Mouse (Mus musculus) heart, adult 11 months (tissue): Measurements from ENCODE around the gene Sh2d6.

Experiments used
- DNase-seq: peaks from one replicate; pipeline ENCODE4 v3.0.0; 2022

The Sh2d6 gene

DNA sequence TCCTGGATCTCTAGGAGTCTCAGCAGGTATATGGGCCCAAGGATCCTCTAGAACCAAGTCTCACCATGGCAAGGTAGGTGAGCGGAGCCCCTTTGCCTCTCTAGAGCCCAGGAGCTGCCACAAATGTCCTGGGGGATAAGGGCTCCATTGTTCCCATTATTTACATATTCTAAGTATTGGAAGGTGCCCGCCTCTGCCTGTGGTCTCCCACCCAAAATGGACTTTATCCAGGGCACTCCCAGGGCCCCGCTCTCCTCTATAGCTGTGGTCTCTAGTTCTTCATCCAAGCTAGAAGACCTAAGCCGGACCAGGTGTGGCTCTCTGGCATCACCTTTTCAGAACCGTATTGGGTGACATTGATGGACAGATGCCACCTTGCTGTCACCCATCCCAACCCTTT, at the start of gene Sh2d6:
Gene Sh2d6 (minus strand): TSS at position 101 of the 400 bp plus-strand sequence.
- no peak for DNase-seq

DNA sequence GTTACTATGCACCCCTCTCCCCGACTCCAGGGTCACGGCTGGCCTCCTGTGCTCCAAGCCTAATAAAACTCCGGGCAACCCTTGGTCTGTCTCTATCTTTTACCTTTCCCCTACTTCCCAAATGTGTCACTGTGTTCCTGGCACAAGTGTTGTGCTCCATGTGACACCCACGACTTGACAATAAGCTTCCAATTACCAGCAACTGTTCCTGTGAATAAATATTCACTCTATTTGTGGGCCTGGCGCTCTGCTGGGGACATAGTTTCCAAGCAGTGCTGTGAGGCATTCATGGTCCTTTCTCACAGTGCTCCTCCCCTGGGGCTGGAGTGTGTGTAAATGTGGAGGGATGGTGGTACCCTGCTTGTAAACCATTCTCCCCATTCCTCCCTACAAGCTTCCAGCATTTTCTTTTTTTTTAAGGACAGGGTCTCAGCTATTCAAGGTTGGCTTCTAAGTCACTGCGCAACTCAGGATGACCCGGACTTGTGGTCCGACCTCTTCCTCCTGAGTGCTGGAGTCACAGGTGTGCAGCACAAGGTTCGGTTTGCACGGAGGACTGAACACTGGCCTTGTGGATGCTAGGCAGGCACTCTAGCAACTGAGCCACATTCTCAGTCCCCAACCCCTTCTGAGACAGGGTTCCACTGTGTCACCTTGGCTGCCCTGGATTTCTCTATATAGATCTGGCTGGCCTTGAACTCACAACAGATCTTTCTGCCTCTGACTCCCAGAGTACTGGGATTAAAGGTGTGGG, 49.3 kb upstream of the Sh2d6 start:
- DNase-seq = peak; percentile 96

DNA sequence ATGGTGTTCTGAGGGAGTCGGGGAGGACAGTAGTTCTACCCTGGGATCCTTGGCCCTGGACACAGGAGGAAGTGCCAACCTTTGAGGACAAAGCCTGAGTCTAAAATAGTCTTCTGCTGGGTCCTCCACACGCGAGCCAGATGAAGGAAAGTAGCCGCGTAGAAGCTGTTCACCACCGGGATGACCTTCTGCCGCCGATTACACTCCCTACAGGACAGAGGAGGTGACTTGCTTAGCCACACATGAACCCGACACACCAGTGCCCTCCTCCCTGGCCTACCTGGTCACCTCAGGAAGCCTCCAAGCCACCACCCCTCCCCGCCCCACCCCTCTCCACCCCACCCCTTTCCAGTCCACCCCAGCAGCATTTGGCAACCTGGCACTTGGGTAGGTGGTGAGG, 47.2 kb upstream of the Sh2d6 start:
- DNase-seq = peak; percentile 94

DNA sequence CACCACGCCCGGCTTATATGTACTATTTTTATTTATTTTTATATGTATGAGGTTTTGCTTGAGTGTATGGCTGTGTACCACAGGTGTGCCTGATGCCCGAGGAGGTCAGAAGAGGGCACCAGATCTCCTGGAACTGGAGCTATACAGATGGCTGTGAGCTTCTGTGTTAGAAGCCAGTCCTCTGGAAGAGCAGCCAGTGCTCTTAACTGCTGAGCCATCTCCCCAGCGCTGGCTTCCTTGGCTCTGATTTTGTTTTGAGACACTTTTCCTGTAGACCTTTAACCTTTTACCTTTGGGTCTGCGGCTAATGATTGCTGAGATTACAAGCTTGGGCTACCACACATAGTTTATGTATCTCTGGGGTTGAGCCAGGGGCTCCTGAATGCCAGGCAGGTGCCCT, 46.0 kb upstream of the Sh2d6 start:
- no peak for DNase-seq

DNA sequence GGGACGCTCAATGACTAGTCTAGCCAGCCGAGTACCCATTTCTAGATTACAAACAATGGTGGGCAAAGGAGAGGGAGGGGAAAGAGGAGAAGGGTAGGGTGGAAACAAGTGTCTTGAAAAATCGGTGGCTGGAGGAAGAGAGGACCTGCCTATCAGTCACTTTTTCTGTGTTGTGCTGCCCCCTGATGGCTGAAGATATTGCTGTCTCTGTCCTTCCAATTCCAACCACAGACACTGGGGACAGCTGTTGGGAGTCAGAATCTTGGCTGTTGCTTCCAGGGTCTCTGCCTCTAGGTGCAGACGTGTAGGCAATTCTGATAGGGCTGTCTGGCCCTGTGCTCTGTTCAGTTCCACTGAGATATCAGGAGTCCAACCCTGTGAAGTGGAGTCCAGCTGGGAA, 44.5 kb upstream of the Sh2d6 start:
- peak; percentile 98 for DNase-seq

DNA sequence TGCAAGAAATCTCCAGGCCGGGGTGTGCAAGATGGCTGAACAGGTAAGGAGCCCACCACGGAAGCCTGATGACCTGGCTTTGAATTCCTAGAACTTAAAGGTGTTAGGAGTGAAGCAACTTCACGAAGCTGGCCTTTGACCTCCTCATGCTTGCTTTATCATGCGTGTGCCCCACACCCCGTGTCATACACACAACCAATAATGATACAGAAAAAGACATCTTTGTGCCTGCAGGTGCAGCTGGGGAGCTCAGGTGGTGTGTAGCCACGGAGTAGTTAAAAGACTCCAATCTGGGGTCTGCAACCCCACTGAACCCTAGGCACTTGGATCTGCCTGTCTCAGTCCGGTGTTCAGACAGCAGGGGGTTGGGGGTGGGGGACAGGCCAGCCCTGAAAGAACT, 44.0 kb upstream of the Sh2d6 start:
- peak; percentile 89 for DNase-seq

DNA sequence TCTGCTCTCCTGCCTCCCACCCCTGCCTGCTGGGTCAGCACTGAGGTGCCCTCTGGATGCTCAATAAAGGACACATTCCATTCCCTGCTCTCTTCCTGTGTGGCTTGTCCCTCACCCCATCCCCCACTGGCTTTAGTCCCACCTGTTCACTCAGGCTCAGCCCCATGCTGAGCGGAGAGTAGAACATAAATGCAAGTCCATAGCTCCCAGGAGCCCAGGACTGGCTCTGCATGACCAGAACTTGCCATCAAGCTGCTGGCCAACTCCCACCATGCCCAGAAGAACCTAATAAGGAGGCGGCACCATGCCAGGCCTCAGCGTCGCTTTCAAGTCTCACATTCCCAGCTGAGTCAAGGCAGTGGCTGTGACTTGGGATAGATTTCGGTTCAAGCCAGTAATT, 41.4 kb upstream of the Sh2d6 start:
- DNase-seq = no peak

DNA sequence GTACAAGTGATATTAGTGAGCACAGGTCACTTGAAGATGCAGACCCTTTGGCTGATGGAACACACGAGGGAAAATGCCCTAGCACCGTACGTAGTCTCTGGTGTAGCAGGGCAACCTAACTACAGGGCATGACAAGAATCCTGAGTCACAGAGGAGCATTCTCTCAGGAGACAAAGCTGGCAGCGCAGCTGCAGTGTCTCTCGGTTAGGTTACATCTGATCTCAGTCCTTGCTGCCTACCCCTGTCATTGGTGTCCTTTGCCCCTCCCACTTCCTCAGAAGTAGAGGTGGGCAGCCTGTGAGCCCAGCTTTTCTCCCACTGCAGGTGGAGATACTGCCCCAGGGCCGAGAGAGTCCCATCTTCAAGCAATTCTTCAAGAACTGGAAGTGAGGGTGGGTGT, 41.0 kb upstream of the Sh2d6 start:
- DNase-seq = no peak

DNA sequence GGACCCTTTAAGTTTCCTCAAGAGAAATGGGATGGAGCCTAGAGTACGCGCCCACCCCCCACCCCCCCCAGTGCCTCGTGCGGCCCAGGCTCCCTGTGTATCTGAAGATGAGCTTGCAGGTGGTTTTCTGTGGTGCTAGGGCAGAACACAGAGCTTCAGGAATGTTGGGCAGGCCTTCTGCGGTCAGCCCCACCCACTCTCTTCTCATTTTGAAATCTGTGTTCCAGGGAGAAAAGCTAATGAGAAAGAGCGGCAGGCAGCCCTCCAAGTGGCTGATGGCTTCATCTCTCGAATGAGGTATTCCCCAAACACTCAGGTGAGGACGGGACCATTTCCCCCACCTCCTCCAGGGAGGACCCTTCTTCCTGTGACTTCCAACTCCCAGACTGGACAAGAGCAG, 39.3 kb upstream of the Sh2d6 start:
- DNase-seq = no peak

DNA sequence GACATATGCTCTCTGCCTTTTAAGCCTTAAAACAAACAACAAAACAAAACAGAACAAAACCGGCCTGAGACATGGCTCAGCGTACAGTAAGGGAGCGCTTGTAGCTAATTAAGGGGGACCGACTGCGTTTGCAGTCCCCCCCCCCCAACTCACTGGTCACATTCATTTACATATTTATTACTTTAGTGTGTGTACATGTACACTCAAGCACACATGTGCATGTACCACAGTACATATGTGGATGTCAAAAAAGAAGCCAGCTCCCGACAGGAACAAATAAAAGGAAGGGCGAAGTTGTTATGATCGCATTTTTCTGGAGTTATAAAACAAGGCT, 31.5 kb upstream of the Sh2d6 start:
- DNase-seq = no peak

DNA sequence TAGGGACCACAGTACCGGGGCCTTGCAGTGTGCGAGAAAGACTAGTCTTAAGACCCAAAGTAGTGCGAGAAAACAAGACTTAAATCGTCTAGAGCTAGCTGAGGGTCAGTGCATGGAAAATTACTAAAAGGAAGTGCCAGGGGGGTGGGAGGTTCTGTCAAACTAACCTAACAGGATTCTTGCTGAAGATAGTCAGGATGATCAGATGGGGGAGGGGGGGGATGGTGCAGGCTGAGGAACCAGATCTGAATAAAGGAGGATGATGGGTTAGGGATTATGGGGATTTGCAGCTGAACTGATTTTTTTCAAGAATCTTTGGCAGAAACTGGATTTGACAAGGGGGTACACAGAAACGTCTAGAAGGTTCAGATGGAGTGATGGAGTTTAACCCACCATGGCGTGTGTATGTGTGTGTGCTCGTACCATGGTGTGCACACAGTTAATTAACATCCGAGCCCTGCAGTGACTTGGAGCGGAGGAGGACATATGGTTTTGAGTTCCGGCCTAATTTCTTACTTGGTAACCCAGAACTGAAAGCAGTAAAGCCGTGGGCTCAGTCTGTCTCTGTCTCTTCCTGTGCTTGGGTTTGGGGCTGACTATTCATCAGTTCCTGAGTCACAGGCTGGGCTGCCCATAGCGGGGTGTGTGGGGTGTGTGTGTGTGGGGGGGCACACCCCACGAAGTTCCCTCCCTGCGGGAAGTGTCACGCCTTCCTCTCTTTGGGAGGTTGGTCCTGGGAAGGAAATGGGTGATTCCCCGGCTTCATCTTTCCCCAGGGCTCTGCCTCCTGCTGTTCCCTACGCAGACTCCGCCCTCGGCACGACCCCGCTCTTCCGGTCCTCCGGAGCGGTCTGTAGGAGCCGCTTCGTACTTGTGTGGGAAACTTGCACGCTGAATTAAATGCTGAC, 30.9 kb upstream of the Sh2d6 start:
- DNase-seq = peak; percentile 99

DNA sequence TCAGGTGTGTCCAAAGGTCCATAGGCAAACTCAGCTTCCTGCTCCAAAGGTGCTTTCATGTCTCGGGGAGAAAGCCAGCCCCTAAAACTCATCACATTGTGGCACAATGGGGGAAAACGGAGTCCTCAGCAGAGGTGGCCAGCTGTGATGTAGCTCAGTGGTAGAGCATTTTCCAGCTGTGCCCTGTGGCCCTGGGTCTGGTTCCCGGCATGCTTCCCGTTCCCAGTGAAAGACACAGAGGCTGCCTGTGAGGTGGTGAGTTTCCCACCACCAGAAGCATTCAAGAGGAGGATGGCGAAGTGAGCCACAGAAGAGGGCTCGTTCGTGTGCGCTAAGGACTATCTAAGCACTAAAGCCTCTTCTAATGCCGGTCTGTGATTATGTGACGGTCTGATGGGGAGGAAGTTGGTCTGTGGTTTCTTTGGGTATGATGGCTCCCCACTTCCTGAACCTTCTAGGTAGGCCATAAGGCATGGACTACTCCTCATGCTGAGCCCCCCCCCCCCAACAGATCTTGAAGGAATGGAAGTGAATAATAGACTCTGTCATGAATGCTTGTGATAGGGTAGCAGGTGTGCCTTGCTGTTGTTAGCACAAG, 29.1 kb upstream of the Sh2d6 start:
- DNase-seq = peak; percentile 90

DNA sequence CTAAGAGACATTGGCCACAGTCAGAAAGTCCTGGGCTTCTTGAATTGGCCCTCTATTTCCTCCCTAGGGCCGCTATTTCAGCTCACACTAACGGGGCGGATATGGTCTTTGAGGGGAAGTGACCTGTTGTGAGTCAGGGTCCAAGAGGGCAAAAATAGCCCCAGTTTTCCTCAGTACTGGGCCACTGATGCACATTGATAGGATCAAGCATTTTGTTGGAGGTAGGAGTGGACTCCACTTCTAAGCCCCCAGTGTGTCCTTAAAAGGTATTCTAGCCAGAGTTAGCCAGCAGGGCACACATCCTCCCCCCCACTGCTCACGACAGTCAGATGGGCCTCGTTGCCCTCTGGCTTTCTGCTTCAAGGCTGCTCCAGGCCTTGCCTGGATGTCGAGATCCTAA, 28.5 kb upstream of the Sh2d6 start:
- DNase-seq = peak; percentile 87

DNA sequence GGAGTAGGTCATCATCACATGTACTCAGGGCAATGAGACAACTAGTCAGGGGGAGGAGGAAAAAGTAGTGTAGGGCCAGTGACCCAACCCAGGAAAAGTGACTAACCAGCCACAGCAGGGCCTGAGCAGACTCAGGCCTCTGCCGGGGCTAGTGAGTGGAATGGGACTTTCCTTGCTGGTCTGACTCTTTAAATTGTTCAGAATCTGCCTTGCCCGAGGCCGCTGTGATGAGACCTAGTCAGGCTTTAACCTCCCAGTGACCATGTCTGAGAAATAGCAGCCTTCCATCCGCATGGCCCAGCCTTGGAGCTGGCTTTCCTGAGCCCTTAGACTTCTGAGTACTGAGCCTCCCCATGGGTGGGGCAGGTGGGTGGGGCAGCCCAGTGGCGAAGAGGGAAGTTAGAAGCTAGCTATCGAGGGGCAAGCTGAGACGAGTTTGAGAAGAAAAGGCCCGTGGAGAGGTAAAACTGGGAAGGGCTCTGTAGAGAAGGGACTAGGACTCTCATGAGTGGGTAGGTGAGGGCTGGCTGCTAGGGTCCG, 27.6 kb upstream of the Sh2d6 start:
- DNase-seq = peak; percentile 98

DNA sequence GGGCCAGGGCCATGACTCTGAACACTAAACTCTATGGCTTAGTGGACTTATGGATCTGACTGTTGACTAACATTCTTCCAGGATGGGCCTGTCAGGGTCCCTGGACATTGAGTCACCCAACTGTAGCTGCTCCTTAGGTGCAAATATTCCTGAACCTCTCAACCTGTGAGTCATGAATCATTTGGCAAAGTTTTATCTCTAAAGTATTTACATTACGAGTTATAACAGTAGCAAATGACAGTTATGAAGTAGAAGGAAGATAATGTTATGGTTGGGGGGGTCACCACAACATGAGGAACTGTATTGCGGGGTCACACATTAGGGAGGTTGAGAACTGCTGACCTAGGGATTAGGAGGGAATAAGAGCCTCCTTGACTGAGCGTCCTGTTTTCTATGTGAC, 26.4 kb upstream of the Sh2d6 start:
- no peak for DNase-seq

DNA sequence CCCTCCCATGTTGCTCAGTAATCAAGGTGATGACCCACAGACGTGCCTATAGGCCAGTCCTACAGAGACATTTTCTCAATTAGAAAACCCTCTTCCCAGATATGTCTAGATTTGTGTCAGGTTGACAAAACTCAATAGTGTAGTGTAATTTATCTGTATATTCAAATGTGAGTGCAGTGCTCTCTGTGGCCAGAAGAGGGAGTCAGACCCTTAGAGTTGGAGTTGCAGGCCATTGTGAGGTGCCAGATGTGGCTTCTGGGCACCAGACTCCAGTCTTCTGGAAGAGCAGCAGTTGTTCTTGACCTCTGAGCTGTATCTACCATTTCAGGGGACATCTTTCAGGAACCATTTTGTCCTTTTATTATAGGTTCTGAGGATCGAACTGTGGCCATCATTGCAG, 25.6 kb upstream of the Sh2d6 start:
- no peak for DNase-seq

DNA sequence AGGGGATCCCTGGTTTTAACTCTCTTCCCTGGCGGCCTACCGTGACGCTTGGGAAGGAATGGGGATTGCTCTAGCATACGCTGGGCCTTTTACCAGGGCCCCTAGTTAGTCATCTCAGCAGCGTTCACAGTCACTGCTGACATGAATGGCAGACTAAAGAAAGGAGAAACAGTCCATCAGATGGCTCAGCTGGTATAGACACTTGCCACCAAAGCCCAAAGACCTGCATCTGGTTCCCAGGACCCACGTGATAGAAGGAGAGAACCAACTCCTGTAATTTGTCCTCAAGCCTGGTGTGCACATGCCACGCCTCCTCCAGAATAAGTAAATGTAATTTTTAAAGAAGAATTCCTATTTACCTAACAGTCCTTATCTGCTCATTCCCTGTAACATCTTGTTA, 23.9 kb upstream of the Sh2d6 start:
- no peak for DNase-seq

DNA sequence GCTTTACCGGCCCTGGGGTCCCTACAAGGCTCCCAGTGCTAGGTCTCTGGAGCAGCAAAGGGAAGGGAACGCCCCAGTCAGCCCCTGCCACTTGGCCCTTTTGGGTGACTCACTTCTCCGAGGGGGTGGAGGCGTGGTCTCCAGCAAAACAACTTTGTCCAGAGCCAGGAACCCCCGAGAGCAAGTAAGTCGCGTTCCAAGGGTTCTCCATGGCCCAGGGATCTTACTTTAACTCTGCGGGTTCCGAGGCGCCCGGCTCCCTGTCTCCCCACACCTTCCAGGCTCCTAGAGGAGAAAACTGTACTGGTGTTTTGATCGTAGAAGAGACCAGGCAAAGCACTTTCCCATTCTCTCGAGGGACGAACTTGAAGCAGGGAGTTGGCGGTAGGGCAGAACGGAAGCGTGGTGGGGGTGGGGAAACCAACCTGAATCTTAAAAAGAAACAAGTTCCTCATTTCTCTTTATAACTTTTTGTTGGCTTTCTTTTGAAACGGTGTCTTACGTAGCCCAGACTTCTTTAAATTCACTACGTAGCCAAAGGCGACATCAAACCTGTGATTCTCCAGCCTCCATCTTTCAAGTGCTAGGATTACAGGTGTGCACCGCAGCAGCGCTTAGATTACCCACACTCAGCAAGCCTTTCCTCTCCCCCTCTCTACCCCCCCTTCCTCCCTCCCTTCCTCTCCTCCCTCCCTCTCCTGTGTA, 22.9 kb upstream of the Sh2d6 start, which contains the start of gene Capg:
Gene Capg (plus strand): TSS at position 109 of the 705 bp plus-strand sequence.
- DNase-seq = peak; percentile 97

DNA sequence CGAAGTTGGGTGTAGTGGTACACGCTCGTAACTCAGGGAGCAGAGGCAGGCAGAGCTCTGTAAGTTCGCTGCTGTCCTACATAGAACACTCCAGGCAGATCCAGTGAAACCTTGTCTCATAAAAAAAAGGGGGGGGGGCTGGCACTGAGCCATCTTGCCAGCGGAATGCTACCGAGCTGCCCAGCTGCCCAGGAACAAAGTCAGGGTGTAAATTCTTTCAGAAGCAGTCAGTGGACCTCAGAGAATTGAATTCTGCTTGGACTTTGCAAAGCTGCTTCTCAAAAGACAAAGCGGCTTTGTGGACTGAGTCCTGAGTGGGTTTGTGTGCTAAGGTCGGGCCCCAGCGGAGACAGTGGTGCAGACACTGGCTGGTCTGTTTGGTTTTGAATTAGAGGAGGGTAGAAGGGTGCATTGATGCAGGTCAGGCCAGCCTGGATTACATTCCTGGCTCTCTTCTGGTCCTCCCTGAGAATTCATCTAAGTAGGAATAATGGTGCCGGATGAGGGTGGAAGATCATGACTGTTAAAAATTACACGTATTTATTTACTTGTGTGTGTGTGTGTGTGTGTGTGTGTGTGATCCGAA, 21.9 kb upstream of the Sh2d6 start:
- no peak for DNase-seq

DNA sequence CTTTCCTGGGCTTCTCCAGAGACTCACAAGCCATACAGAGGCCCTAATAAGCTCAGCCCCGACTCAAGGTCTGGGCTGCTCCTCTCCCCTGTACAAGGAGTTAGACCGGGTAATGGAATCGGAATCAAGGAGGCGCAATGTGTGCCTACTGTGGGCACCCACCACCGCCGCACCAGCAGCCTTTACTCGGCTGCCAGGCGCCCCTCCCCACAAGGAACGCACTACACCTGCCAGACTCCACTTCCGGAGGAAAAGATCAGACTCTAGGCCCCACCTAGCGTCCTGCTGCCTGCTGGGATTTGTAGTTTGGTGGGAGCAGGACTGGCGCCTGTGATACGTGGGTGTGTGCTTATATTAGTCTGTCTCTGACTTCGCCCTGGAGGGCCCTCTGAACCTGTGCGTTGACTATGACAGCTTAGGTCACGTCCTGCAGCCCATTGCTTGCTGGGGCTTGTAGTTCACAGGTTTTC, 17.1 kb upstream of the Sh2d6 start:
- DNase-seq = peak; percentile 99

DNA sequence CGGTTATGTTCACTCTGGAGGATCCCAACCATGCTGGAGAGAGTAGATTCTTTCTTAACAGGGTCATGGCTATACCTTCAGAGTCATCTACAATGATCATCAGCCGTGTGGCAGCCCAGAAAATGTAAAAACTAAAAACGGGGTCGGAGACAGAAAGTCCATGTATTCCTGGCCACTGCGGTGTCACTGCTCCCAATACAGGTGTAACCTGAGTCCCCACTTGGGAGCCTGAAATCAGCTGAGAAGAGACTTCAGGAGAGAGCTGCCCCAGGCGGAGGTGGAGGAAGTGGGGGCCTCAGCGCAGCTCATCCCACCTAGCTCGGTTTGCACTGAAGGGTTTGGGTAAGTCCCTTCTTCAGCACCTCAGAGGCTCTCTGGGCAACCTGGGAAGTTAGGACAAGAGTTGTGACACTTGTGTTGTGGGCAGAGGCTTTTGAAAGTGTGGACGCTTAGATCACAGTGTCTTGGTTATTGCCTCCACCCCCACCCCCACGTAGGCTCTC, 16.5 kb upstream of the Sh2d6 start:
- DNase-seq = peak; percentile 92

DNA sequence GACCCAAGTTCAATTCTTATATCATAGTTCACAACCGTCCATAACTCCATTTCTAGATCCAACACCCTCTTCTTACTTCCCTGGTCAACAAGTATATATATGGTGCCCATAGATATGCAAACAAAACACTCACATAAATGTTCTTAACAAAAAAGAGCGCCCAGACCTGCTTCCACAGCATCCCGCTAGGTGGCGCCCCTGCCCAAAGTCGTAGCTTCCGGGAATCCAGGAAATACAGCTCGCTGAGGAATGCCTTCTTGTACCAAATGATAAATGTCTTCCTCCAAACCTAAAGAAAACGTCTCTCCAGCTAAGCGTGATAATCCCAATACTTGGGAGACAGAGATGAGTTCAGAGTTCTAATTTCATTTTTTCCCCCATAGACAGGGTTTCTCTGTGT, 13.7 kb upstream of the Sh2d6 start:
- peak; percentile 94 for DNase-seq
